Mouse (Mus musculus): ENCODE data around the gene Usp5.

- TF ChIP-seq POLR2A (IDR thresholded peaks at IDR 0.05; ENCODE audit: borderline replicate concordance, insufficient read depth, low read length) (no peak), CTCF (IDR thresholded peaks at IDR 0.05; ENCODE audit: borderline replicate concordance, insufficient read depth, low read depth, low read length) (no peak)
Observed at GRCm38 (mm10) chr6:124782436-124782835, 46.8 kb downstream of the Usp5 start.

Data from cerebellum, adult 2 months (tissue).